Mouse (Mus musculus) olfactory bulb, adult 2 months (tissue): ENCODE data around the gene Fry.

Experiments used
- CTCF ChIP-seq: fragments of 200-500 bp; IDR thresholded peaks from 2 replicates; pipeline ENCODE4 v1.5.1; 2012; ENCODE audit warnings: low read depth, mild to moderate bottlenecking, low read length, moderate library complexity; ENCODE audit not compliant: insufficient read depth
- POLR2A ChIP-seq: fragments of 200-500 bp; IDR thresholded peaks from 2 replicates; pipeline ENCODE4 v1.6.1; 2012; ENCODE audit warnings: mild to moderate bottlenecking, low read depth, low read length, moderate library complexity; ENCODE audit not compliant: insufficient read depth

- TF ChIP-seq CTCF (no peak), POLR2A (no peak)
Observed at GRCm38 (mm10) chr5:150229776-150230175, 111.3 kb downstream of the Fry start.
